Mouse (Mus musculus) liver, embryonic 14.5 days (tissue): Measurements from ENCODE around the gene Mrpl21. TPM values are rescaled to one million over a fixed set of nuclear protein-coding genes. Genes with fewer than 3 reads are reported as not detected.
A peak's percentile ranks its signal among the peaks of the same experiment; 100 is the strongest.

Experiments used
- ATAC-seq: fragments of 200-750 bp; cut with Nextera tagmentation; 2 replicates; pipeline ENCODE4 v1.8.0; 2017; ENCODE audit warnings: moderate number of reproducible peaks, mild to moderate bottlenecking, moderate library complexity; ENCODE audit not compliant: insufficient read depth
- DNase-seq, 3 experiments: peaks; one replicate each; pipeline ENCODE4 v3.0.0-alpha.2; 2012 to 2013; ENCODE audit warnings: low read depth in 3 of 3, low spot score in 3 of 3
- H3K27ac ChIP-seq: fragments of 300-500 bp; sonication (generic); 2 replicates; pipeline ENCODE4 v1.5.1; 2014; ENCODE audit warnings: moderate library complexity, mild to moderate bottlenecking, control low read depth, inconsistent platforms
- H3K27me3 ChIP-seq: fragments of 300-500 bp; sonication (generic); 2 replicates; pipeline ENCODE4 v1.6.1; 2014; ENCODE audit warnings: mild to moderate bottlenecking, low read length, moderate library complexity; ENCODE audit not compliant: control insufficient read depth, insufficient read depth
- H3K36me3 ChIP-seq: fragments of 300-500 bp; sonication (generic); replicated peaks from 2 replicates; pipeline ENCODE4 v1.6.1; 2014; ENCODE audit warnings: low read depth; ENCODE audit not compliant: control insufficient read depth, insufficient read depth
- H3K4me1 ChIP-seq, 2 experiments: fragments of 200-500 bp in 1 of 2; fragments of 300-500 bp in 1 of 2; sonication (generic) in 1 of 2; replicated peaks; 2 replicates each; pipeline ENCODE4 v1.6.1; 2012 to 2014; ENCODE audit warnings: antibody characterized with exemption in 1 of 2, inconsistent platforms in 1 of 2, low read length in 1 of 2; ENCODE audit not compliant: control insufficient read depth in 2 of 2, insufficient read depth in 2 of 2
- H3K4me2 ChIP-seq: fragments of 300-500 bp; sonication (generic); 2 replicates; pipeline ENCODE4 v1.6.1; 2014; ENCODE audit warnings: low read depth, mild to moderate bottlenecking, control low read depth, moderate library complexity
- H3K4me3 ChIP-seq, 2 experiments: fragments of 200-500 bp in 1 of 2; fragments of 300-500 bp in 1 of 2; sonication (generic) in 1 of 2; 2 replicates each; pipeline ENCODE4 v1.5.1; 2012 to 2014; ENCODE audit warnings: low read depth in 2 of 2, low read length in 2 of 2, mild to moderate bottlenecking in 2 of 2, control low read depth in 1 of 2, inconsistent platforms in 1 of 2, moderate library complexity in 1 of 2; ENCODE audit not compliant: insufficient read depth in 1 of 2
- H3K9ac ChIP-seq: fragments of 300-500 bp; sonication (generic); replicated peaks from 2 replicates; pipeline ENCODE4 v1.6.1; 2014; ENCODE audit warnings: mild to moderate bottlenecking, control low read depth, moderate library complexity
- H3K9me3 ChIP-seq: fragments of 300-500 bp; sonication (generic); 2 replicates; pipeline ENCODE4 v1.6.1; 2016; ENCODE audit warnings: low read length, mixed read lengths; ENCODE audit not compliant: control insufficient read depth
- CTCF ChIP-seq: IDR thresholded peaks from 2 replicates; pipeline ENCODE4 v1.5.1; 2016; ENCODE audit warnings: antibody characterized with exemption, low read depth, control low read depth
- EP300 ChIP-seq: IDR thresholded peaks from 2 replicates; pipeline ENCODE4 v1.6.1; 2016; ENCODE audit warnings: antibody characterized with exemption, low read depth
- WGBS: fragments of 180-500 bp; shearing (Covaris S2); extraction: QIAGEN DNeasy Blood & Tissue Kit; methylation state at CpG from one replicate; pipeline ENCODE4 v1.1.7; 2014; ENCODE audit not compliant: insufficient replicate concordance; 5-methylcytosine and 5-hydroxymethylcytosine counted together
- polyA plus RNA-seq, 2 experiments: library from polyadenylated mRNA; depleted of rRNA in 1 of 2; stranded (reverse) in 1 of 2; unstranded in 1 of 2; fragments of >200 nt; fragmentation: Nextera tagmentation in 1 of 2; extraction: Ambion mirVana in 1 of 2; gene quantifications; 2 replicates each; pipeline versions ENCODE4 v1.2.1 to v1.2.3; 2012 to 2014

Gene Mrpl21
- polyA plus RNA-seq, 2 experiments: 36.2 to 67.9 TPM

DNA sequence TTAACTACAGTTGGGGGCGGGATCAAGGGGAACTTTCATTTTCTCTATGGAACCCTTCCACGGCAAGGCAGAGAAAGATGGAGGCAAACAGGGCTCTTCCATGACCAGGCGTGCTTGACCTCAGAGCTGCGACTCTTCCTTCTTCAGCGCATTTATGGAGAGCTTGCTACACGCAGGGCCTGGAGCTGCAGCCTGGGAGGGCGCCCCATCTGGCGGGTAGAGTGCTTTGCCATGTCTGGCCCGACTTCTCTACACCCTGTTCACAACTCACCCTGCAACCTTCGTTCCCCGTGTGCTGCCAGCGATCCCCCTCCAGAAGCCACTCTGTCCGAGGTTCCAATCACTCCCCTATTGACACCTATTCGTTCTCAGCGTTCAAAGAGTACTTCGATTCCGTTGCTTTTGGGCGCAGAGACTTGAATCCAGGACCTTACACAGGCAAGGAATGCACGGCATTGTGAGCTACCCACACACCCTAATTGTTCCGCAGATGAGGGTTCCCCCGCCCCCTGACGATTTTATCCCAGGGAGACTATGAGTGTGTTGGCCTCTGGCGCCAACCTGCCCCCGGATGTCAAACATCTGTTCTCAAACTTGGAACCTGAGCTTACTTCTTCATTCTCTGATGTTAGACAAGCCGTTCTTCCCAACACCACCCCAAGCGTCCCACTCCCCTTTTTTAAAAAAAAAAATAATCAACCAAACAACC, 39.7 kb downstream of the Mrpl21 start, which contains the start of gene Cpt1a:
Gene Cpt1a, plus strand, starts transcription at position 74 of the 709 bp plus-strand sequence.
- peak; percentile 82 for TF ChIP-seq CTCF
- TF ChIP-seq EP300: no peak
- Histone ChIP-seq H3K9ac (peak within 1 kb of the TSS; percentile 53), H3K4me2 (peak within 1 kb of the TSS; percentile 94), H3K27ac (peak within 1 kb of the TSS; percentile 47), H3K4me1 (peaks cover 16 to 38% of the 10 kb centered on the region in 2 experiments), H3K27me3 (no peaks in the 10 kb centered on the region), H3K36me3 (no peaks in the 10 kb centered on the region), H3K4me3 (peak within 1 kb of the TSS; percentile 63 to 68), H3K9me3 (no peaks in the 10 kb centered on the region)
- ATAC-seq (peak; percentile 21; the same call in 1 of the 2 replicates), DNase-seq (no peak)
- 1% methylated on average over 26 of the region's 26 CpGs for WGBS

DNA sequence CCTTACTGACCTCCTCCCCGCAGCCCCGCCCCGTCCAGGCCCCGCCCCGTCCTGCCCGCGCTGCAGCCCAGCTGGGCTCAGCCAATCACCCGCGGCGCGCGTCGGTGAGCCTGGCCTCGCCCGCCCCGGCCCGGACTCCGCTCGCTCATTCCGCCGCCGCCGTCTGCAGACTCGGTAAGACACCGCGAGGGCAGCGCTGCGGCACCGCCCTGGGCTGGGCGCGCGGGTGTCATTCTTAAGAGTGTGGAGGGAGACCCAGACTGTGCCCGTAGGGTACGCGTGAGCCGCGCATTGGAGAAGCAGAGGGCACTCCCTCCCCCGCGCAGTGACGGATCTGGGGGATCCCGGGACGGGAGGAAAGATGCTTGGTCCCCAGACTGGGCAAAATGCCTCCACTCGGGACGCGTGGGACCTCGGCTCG, 40.5 kb downstream of the Mrpl21 start:
- H3K27me3 ChIP-seq: no peaks in the 10 kb centered on the region
- H3K9me3 ChIP-seq: no peaks in the 10 kb centered on the region
- under 1% methylated on average over 47 of the region's 47 CpGs for WGBS
- H3K4me2 ChIP-seq: peak overlapping the region; percentile 94
- peak overlapping the region; percentile 71 for H3K9ac ChIP-seq
- peaks cover 16 to 42% of the 10 kb centered on the region in 2 experiments for H3K4me1 ChIP-seq
- peak overlapping the region; percentile 63 to 68 for H3K4me3 ChIP-seq
- H3K27ac ChIP-seq: peak overlapping the region; percentile 39
- ATAC-seq: peak; percentile 88
- DNase-seq: peak; percentile 80 to 81 (median 81)
- no peaks in the 10 kb centered on the region for H3K36me3 ChIP-seq
- 0 out of 2 replicates have a peak, but pooled peaks have one; percentile 6 for TF ChIP-seq CTCF
- no peak for TF ChIP-seq EP300

DNA sequence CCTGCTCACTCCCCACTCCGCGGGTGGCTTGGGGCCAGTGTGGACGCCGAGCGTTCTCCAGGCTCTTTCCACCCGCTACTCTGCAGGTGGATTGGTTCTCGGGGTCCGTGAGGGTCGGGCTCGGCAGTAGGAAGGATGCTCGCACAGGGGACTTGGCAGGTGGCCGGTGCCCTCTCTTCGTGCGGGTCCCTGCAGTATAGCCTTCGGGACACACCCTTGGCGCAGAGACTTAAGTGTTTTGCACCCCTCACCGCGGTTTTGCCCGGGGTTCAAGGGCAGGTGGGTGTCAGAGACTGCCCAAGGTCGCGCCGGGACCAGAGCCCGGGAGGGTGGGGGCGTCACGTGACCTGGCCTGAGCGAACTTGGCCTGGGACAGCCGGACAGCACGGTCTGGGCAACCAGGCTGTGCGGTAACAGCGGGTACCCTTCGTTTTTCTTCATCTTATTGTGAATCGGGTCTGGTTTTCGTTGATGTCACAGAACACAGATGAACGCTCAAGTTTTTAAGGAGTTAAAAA, 41.1 kb downstream of the Mrpl21 start:
- peak; percentile 6 for ATAC-seq
- 0% methylated on average over 34 of the region's 34 CpGs for WGBS

DNA sequence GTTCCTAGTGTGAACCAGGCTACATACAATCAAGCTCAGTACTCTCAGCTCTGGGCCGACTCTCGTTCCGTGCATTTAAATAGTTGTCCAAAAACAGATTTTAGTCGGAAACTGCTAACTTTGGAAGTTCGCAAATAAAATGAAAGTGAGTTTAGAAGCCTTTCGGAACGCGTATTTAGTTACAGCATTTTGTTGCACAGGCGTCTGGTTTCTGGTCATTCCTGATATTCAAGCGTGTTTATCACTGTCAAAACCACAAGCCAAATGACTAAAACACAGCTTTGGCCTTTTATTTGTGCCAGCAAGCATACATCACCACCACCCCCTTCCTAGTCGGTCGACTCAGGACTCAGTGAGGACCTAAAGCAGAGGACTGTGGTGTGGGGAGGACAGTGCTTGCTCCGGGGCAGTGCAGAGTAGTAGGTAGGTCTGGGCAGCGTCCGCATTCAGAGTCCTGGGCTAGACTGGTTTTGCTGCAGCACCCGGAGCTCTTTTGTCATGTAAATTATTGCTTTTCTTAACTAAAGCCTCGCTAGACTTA, 41.6 kb downstream of the Mrpl21 start:
- no peaks in the 10 kb centered on the region for H3K9me3 ChIP-seq
- DNase-seq: no peak
- peak overlapping the region; percentile 94 for H3K4me2 ChIP-seq
- WGBS: 2% methylated on average over 17 of the region's 17 CpGs
- H3K36me3 ChIP-seq: no peaks in the 10 kb centered on the region
- TF ChIP-seq CTCF (no peak), EP300 (no peak)
- H3K4me3 ChIP-seq: peak overlapping the region; percentile 39 to 68
- H3K9ac ChIP-seq: peak overlapping the region; percentile 71
- no peaks in the 10 kb centered on the region for H3K27me3 ChIP-seq
- ATAC-seq: no peak
- peaks cover 18 to 50% of the 10 kb centered on the region in 2 experiments for H3K4me1 ChIP-seq
- H3K27ac ChIP-seq: peak overlapping the region; percentile 70; the same call in 1 of the 2 replicates

More for the DNA sequence above, 41.1 kb downstream of the Mrpl21 start:
- H3K27me3 ChIP-seq: no peaks in the 10 kb centered on the region
- peaks cover 18 to 48% of the 10 kb centered on the region in 2 experiments for H3K4me1 ChIP-seq
- no peak overlapping the region for H3K27ac ChIP-seq
- TF ChIP-seq CTCF (no peak), EP300 (no peak)
- no peak for DNase-seq
- peak overlapping the region; percentile 39 to 68 for H3K4me3 ChIP-seq
- H3K4me2 ChIP-seq: peak overlapping the region; percentile 94
- H3K36me3 ChIP-seq: no peaks in the 10 kb centered on the region
- H3K9ac ChIP-seq: peak overlapping the region; percentile 71
- H3K9me3 ChIP-seq: no peaks in the 10 kb centered on the region
